Mouse (Mus musculus) granulocyte monocyte progenitor cell, adult 5-6 weeks (primary cell): ENCODE data around the gene Gosr2. TPM values are rescaled to one million over a fixed set of nuclear protein-coding genes. Genes with fewer than 3 reads are reported as not detected.

ENCODE experiments used
- ATAC-seq: replicated peaks from 2 replicates; pipeline ENCODE4 v1.8.0; 2016; ENCODE audit warnings: mild to moderate bottlenecking, moderate TSS enrichment, inconsistent platforms; ENCODE audit not compliant: poor library complexity, severe bottlenecking
- total RNA-seq, 2 experiments: library from RNA; stranded (forward) in 1 of 2; stranded (reverse) in 1 of 2; fragments of 200-712, 200-1000 nt in 1 of 2; fragments of >200 nt in 1 of 2; fragmentation: Nextera tagmentation in 1 of 2; gene quantifications; 2 replicates each; pipeline ENCODE4 v1.2.3; 2014 to 2017

Gene Gosr2
- total RNA-seq (2014; fragmentation: Nextera tagmentation) (48.8 and 57.1 TPM in 2 replicates), total RNA-seq (2017) (46.3 and 51.3 TPM in 2 replicates)

- ATAC-seq = peak; percentile 88
These were observed at the start of gene Gosr2 for GRCm38 (mm10) chr11:103697565-103698176. Gene Gosr2, minus strand, starts transcription at chr11:103697898.

GRCm38 (mm10) chr11:103735046-103735781 is 37.5 kb upstream of the Gosr2 start:
- no peak for ATAC-seq

- ATAC-seq = no peak
These were observed 36.8 kb upstream of the Gosr2 start for GRCm38 (mm10) chr11:103734411-103735045.

- no peak for ATAC-seq
These were observed 36.3 kb upstream of the Gosr2 start for GRCm38 (mm10) chr11:103733961-103734360.

- no peak for ATAC-seq
These were observed 35.4 kb upstream of the Gosr2 start for GRCm38 (mm10) chr11:103733069-103733468.

- no peak for ATAC-seq
These were observed 34.6 kb upstream of the Gosr2 start for GRCm38 (mm10) chr11:103732306-103732705.

GRCm38 (mm10) chr11:103731594-103731993 is 33.9 kb upstream of the Gosr2 start:
- ATAC-seq = no peak

GRCm38 (mm10) chr11:103729282-103729985 is 31.7 kb upstream of the Gosr2 start:
- no peak for ATAC-seq

GRCm38 (mm10) chr11:103724331-103724771 is 26.7 kb upstream of the Gosr2 start:
- no peak for ATAC-seq

- ATAC-seq = no peak
These were observed 24.4 kb upstream of the Gosr2 start for GRCm38 (mm10) chr11:103722040-103722481.

- ATAC-seq = no peak
These were observed 23.9 kb upstream of the Gosr2 start for GRCm38 (mm10) chr11:103721468-103722039.

GRCm38 (mm10) chr11:103719436-103719835 is 21.7 kb upstream of the Gosr2 start:
- ATAC-seq = no peak

- ATAC-seq = no peak
These were observed 19.3 kb upstream of the Gosr2 start for GRCm38 (mm10) chr11:103716971-103717370.

GRCm38 (mm10) chr11:103714074-103714473 is 16.4 kb upstream of the Gosr2 start:
- ATAC-seq = no peak

- ATAC-seq = no peak
These were observed 14.3 kb upstream of the Gosr2 start for GRCm38 (mm10) chr11:103711851-103712587.

- no peak for ATAC-seq
These were observed 12.3 kb upstream of the Gosr2 start for GRCm38 (mm10) chr11:103709982-103710381.

GRCm38 (mm10) chr11:103707005-103707404 is 9.3 kb upstream of the Gosr2 start:
- peak; percentile 25 for ATAC-seq

GRCm38 (mm10) chr11:103698226-103698625 is 528 bp upstream of the Gosr2 start:
- no peak for ATAC-seq

- ATAC-seq = peak; percentile 60
These were observed 690 bp downstream of the Gosr2 start for GRCm38 (mm10) chr11:103696851-103697564.
